Mouse (Mus musculus) lung, adult 2 months (tissue): ENCODE measurements around the gene Mthfd1l. TPM values are rescaled to one million over a fixed set of nuclear protein-coding genes. Genes with fewer than 3 reads are reported as not detected.
A peak's percentile ranks its signal among the peaks of the same experiment; 100 is the strongest.

Source experiments
- DNase-seq: peaks from one replicate; pipeline ENCODE4 v3.0.0; 2022
- H3K4me1 ChIP-seq: fragments of 200-500 bp; 2 replicates; pipeline ENCODE4 v1.6.1; 2011; ENCODE audit warnings: low read length; ENCODE audit not compliant: control insufficient read depth, insufficient read depth
- H3K4me3 ChIP-seq: fragments of 200-500 bp; replicated peaks from 2 replicates; pipeline ENCODE3; 2011; ENCODE audit warnings: low read depth, mild to moderate bottlenecking, control low read depth, low read length; ENCODE audit errors: extremely low read depth
- CTCF ChIP-seq: fragments of 200-500 bp; IDR thresholded peaks from 2 replicates; pipeline ENCODE4 v1.5.1; 2011; ENCODE audit warnings: mild to moderate bottlenecking, low read length, control low read depth; ENCODE audit not compliant: insufficient read depth
- POLR2A ChIP-seq: fragments of 200-500 bp; IDR thresholded peaks from 2 replicates; pipeline ENCODE4 v1.6.1; 2011; ENCODE audit warnings: low read depth, mild to moderate bottlenecking, control low read depth, low read length, borderline replicate concordance; ENCODE audit errors: extremely low read depth
- WGBS: fragments of 180-500 bp; shearing (Covaris S2); methylation state at CpG from one replicate; pipeline ENCODE4 v1.1.7; 2018; 5-methylcytosine and 5-hydroxymethylcytosine counted together
- polyA plus RNA-seq: library from polyadenylated mRNA; depleted of rRNA; stranded (reverse); fragments of >200 nt; gene quantifications from 2 replicates; pipeline ENCODE4 v1.2.3, GENCODE M21; 2012

The Mthfd1l gene
- polyA plus RNA-seq, 1 experiment = 1.1 TPM

- DNase-seq = peak; percentile 48
- 47% methylated on average over 15 of the region's 15 CpGs for WGBS
- Histone ChIP-seq H3K4me3 (no peak overlapping the region), H3K4me1 (no peaks in the 10 kb centered on the region)
- TF ChIP-seq CTCF (peak; percentile 76), POLR2A (no peak)
These were observed 23.4 kb downstream of the Mthfd1l start for GRCm38 (mm10) chr10:3996170-3996876.

- H3K4me1 ChIP-seq = no peaks in the 10 kb centered on the region
- no peak for TF ChIP-seq CTCF
- no peak for TF ChIP-seq POLR2A
- WGBS = 83% methylated on average over 7 of the region's 7 CpGs
- no peak for DNase-seq
- H3K4me3 ChIP-seq = no peak overlapping the region
These were observed 25.0 kb downstream of the Mthfd1l start for GRCm38 (mm10) chr10:3997851-3998426.

GRCm38 (mm10) chr10:4002711-4003110 lies 29.8 kb downstream of the Mthfd1l start:
- DNase-seq = no peak
- Histone ChIP-seq H3K4me1 (no peaks in the 10 kb centered on the region; the same call in 1 of the 2 replicates), H3K4me3 (no peak overlapping the region)
- WGBS = 84% methylated on average over 5 of the region's 5 CpGs
- TF ChIP-seq POLR2A (no peak), CTCF (no peak)

- no peaks in the 10 kb centered on the region; the same call in 1 of the 2 replicates for H3K4me1 ChIP-seq
- H3K4me3 ChIP-seq = no peak overlapping the region
- TF ChIP-seq POLR2A = no peak
- TF ChIP-seq CTCF = no peak
- WGBS = 79% methylated on average over 7 of the region's 7 CpGs
- no peak for DNase-seq
These were observed 32.3 kb downstream of the Mthfd1l start for GRCm38 (mm10) chr10:4005191-4005590.

- DNase-seq = no peak
- TF ChIP-seq CTCF (no peak), POLR2A (no peak)
- no peak overlapping the region for H3K4me3 ChIP-seq
- 44% methylated on average over 7 of the region's 7 CpGs for WGBS
- H3K4me1 ChIP-seq = no peaks in the 10 kb centered on the region; the same call in 1 of the 2 replicates
These were observed 33.5 kb downstream of the Mthfd1l start for GRCm38 (mm10) chr10:4006296-4007015.

GRCm38 (mm10) chr10:4022628-4023303 lies 49.8 kb downstream of the Mthfd1l start:
- no peak for DNase-seq
- TF ChIP-seq CTCF (no peak), POLR2A (no peak)
- H3K4me1 ChIP-seq = peaks cover 5% of the 10 kb centered on the region
- H3K4me3 ChIP-seq = no peak overlapping the region
- WGBS = 74% methylated on average over 14 of the region's 14 CpGs

GRCm38 (mm10) chr10:4026616-4027015 lies 53.7 kb downstream of the Mthfd1l start:
- WGBS = 66% methylated on average over 4 of the region's 4 CpGs
- TF ChIP-seq CTCF (no peak), POLR2A (no peak)
- Histone ChIP-seq H3K4me1 (peaks cover 9% of the 10 kb centered on the region), H3K4me3 (no peak overlapping the region)
- no peak for DNase-seq

- peaks cover 9% of the 10 kb centered on the region for H3K4me1 ChIP-seq
- WGBS = 15% methylated on average over 4 of the region's 4 CpGs
- DNase-seq = no peak
- TF ChIP-seq CTCF (no peak), POLR2A (no peak)
- H3K4me3 ChIP-seq = no peak overlapping the region
These were observed 54.5 kb downstream of the Mthfd1l start for GRCm38 (mm10) chr10:4027466-4027865.

GRCm38 (mm10) chr10:4028851-4029442 lies 56.0 kb downstream of the Mthfd1l start:
- peak; percentile 21 for DNase-seq
- no peak overlapping the region for H3K4me3 ChIP-seq
- 48% methylated on average over 15 of the region's 15 CpGs for WGBS
- peaks cover 9% of the 10 kb centered on the region for H3K4me1 ChIP-seq
- TF ChIP-seq POLR2A = no peak
- TF ChIP-seq CTCF = no peak
